Mouse (Mus musculus) retina, embryonic 14.5 days (tissue): ENCODE measurements around the gene Stub1.

Experiments
- DNase-seq: peaks from one replicate; pipeline ENCODE4 v3.0.0-alpha.2; 2015; ENCODE audit warnings: low spot score

Stub1 gene

GRCm38 (mm10) chr17:25868601-25869191 lies 35.5 kb upstream of the Stub1 start, which contains the start of gene Mcrip2:
Gene Mcrip2, minus strand, starts transcription at chr17:25868764.
- DNase-seq = peak; percentile 82

- peak; percentile 47 for DNase-seq
Observed at GRCm38 (mm10) chr17:25867836-25868600, 34.8 kb upstream of the Stub1 start.

DNA sequence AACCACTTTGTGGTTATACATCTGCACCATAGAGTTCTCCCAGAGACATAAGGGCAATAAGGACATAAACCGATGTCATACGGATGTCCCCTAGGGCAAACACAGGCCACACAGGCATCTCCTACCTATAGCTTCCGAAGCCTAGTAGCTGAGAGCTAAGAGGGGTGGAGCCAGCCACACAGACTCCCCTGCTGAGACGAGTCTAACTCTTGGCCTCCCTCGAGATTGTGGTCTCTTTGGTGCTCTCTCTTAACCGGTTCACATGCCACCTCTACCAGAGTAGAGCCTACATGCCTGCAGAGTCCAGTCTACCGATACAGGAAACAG lies 34.3 kb upstream of the Stub1 start:
- DNase-seq = no peak

GRCm38 (mm10) chr17:25866172-25866571 lies 33.0 kb upstream of the Stub1 start:
- DNase-seq = no peak

DNA sequence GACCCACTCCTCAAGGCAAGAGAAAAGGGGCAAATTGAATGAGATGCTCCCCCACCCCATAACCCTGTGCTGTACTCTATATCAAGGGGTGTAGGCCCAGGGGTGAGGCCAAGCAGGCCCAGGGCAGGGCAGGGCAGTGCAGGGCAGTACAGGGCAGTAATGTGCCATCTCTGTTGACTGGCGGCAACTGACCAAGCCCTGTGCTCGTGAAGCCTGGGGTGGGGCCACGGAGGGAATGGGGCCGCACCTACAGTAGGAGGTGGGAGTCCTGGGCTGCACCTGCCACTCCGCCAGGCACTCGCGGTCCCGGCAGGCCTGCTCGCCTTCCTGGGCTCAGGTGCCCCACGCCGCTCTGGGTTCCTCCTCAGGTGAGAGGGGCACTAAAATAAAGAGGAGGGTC lies 32.1 kb upstream of the Stub1 start:
- no peak for DNase-seq

DNA sequence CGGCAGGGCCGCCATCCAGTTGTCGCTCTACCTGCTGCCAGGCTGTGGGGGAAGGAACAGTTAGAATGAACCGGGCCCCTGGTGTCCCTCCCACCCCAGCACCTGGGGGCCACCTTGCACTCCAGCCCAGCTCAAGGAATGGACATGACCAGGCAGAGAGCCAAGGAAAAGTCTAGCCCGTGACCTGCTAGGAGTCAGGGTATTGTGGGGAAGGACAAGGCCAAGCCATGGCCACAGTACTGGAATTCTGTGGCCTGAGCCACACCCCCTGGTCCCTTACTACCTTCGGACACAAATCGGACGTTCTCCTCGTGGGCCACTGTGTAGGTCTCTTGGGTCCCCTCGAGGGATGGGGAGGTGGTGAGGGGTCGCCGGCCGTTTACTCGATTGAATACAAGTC lies 31.1 kb upstream of the Stub1 start:
- no peak for DNase-seq

DNA sequence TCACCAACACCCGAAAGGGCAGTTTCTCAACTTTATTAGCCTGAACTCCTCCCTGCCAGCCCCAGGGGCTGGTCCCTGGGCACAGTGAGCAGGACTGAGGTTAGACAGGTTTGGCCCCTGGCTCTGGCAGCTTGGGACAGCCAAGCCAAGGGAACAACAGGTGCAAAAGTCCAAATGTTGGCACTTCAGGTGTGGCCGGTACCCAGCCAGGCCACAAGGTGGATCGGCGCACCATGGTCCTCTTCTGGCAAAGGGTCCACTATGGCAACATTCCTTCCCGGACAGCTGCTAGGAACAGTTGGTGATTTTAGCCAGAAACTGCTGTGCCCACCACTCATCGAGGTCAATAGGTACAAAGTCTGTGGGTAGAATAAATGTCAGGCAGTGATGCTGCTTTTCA lies 30.5 kb upstream of the Stub1 start:
- DNase-seq = no peak

- DNase-seq = no peak
Observed at GRCm38 (mm10) chr17:25861704-25862612, 28.8 kb upstream of the Stub1 start.

- peak; percentile 93 for DNase-seq
Observed at GRCm38 (mm10) chr17:25860832-25861703, 27.9 kb upstream of the Stub1 start, which contains the start of gene Wdr90. Gene Wdr90, minus strand, starts transcription at chr17:25861501.

GRCm38 (mm10) chr17:25860229-25860628 lies 27.0 kb upstream of the Stub1 start:
- no peak for DNase-seq

DNA sequence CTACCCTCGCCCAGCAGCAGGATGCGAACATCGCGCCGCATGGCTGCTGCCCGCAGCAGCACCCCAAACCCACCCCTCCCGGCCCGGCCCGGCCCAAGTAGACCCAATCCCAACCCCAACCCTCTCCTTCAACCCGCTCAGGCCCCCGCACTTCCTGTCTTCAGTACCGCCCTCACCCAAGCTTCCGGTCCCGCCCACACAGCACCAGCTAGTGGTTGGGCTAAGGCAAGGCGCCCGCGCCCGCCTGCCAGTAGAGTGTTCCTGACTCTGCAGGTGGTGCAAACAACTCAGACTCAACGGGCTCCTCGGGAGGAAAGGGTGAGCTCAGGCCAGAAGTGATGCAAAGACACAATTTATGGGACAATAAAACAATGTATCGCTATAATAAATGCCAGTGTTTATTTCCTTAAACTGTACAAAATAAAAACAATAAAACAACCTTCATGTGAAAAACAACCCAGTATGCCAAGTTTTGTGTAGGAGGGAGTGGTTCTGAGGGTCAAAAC lies 11.2 kb upstream of the Stub1 start, which contains the start of gene Rhot2:
Rhot2 (minus strand) TSS at position 456 of the 506 bp plus-strand sequence.
- DNase-seq = peak; percentile 95

GRCm38 (mm10) chr17:25843636-25844395 lies 10.6 kb upstream of the Stub1 start:
- no peak for DNase-seq

- no peak for DNase-seq
Observed at GRCm38 (mm10) chr17:25843122-25843521, 9.9 kb upstream of the Stub1 start.

DNA sequence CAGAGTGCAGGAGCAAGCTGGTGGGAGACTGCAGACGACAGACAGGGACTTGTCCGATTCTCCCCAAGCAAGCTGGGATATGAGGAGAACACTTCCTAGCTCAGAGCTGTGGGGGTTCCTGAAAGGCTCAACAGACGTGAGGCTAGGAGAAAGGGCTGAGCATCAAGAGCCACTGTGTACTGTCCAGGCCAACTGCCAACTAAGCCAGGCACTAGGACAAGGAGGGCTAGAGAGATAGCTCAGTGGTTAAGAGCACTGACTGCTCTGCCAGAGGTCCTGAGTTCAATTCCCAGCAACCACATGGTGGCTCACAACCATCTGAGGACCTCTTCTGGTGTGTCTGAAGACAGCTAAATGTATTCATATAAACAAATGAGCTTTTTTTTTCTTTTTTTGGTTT lies 9.3 kb upstream of the Stub1 start:
- DNase-seq = no peak

DNA sequence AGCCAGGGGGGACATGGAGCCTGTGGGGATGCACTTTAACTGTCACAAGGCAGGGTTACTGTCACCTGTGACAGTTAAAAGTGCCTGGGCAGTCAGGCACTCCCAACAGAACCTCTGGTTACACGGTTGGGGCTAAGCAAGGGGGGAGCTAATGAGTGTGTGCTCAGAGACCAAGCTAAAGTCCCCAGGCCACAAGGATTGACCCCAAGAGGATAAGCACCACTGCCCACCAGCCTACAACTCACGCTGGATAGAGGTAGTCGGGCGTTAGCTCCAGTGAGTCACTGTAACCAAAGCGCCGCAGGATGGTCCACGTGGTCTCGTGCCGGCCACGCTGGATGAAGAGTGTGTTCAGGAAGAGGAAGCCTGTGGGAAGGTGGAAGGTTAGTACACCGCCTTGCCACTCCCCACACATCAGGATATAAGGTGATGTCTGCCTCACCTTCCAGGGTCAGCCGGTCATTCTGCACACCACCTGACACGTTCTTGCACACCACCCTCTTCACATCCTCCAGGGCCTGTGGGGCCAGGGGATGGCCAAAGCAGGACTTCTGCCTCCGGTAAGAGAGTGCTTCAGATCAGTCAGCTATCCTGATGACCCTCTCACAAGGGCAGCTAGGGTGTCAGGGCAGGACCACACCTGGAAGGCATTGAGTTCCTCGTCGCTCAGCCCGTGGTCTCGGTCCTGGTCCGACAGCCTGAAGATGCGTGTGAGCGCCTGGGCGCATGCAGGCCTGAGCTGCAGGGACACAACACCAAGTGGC lies 8.1 kb upstream of the Stub1 start, which contains the start of gene Gm20683:
Gm20683 (minus strand) TSS at position 647 of the 764 bp plus-strand sequence.
- DNase-seq = no peak

DNA sequence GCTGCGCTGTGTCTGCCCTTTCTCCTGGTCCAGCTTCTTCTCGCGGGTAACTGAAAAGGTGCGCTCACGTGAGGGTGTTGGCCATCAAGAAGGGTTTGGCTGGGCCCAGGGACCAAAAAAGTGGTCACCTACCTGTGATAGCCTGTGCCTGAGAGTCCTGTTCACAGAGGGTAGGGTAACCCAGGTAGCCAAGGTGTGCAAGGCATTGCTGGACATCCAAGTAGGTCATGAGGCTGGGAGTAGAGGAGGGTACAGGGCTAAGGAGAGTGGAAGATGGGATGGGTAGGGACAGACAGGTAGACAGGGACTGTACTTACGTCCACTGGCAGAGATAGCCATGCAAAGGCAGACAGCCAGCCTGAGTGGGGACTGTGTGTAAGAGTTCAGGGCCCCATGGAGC lies 7.3 kb upstream of the Stub1 start:
- no peak for DNase-seq

DNA sequence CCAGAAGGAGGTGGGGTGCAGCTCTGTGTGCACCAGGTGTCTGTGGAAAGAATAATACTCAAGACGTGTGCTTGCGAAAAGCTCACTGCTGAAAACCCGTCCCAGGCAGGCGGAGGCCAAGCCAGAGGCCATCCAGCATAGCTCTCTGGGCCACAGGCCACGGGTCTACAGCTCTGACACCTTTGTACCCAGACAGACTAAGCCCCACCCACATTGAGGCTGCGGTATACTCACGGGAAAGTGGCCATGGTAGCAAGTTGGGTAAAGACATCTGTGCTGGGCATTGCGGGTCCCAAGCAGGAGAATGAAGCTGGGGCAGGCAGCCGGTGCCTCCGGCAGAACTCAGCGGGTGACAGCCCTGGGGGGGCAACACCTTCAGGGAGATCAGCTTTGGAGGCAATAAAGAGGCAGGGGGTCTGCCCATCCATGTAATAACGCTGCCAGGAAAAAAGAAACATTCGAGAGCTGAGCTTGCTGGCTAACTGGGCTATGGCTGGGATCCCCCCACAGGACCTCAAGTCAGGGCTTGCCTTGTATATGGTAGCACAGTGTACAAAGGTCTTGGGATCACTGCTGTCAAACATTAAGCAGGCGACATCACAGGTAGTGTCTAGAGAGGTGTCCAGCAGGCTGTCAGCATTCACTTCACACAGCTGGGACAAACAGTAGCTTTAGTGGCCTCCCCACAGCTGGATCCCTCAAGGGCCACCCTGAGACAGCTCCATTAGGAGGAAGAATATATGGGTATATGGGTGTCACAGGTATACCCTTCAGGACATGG lies 6.4 kb upstream of the Stub1 start:
- DNase-seq = no peak

DNA sequence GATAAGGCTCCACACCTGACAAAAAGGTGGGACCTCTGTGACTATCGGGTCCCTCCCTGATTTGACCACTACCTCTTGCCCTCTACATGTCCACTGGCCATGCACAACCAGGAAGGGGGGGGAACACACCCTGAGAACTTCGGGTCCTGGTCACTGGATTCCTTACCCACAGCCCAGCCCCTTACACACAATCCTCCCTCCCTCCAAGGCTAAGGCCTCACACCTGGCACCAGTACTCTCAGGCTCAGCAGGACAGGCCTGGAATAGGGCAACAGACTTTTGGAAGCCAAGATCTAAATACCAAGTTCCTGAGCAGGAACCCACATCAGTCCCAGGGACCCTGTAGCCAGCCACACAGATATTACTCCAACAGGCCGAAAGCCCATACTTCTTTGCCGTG lies 5.7 kb upstream of the Stub1 start:
- DNase-seq = no peak

DNA sequence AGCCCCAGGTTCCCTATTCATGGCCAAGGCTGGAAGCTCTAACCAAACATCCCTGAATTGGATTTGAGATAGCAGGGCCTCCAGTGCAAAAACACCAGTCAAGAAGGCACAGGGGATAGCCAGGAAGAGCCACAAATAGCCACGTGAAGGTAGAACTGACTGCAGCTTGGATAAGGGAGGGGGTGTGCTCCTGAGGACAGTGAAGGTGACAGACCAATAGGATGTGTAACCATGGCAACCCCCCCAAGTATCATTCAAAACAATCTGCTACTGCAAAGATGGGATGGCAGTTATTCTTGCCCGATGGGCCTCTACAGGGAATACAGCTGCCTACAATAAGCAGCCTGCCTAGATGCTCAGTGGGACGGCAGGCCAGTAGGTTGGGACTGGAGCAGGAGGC lies 4.3 kb upstream of the Stub1 start:
- peak; percentile 43 for DNase-seq
